Mouse (Mus musculus) lung, postnatal 0 days (tissue): ENCODE data around the gene Cntnap2. TPM values are rescaled to one million over a fixed set of nuclear protein-coding genes. Genes with fewer than 3 reads are reported as not detected.

Experiments
- ATAC-seq: fragments of 200-750 bp; cut with Nextera tagmentation; 2 replicates; pipeline ENCODE4 v1.8.0; 2017; ENCODE audit warnings: moderate library complexity
- DNase-seq: peaks from one replicate; pipeline ENCODE4 v3.0.0-alpha.2; 2016; ENCODE audit warnings: low spot score
- H3K27ac ChIP-seq: fragments of 300-500 bp; sonication (generic); 2 replicates; pipeline ENCODE4 v1.5.1; 2014; ENCODE audit warnings: antibody characterized with exemption, mild to moderate bottlenecking, low read length, mixed read lengths
- H3K27me3 ChIP-seq: fragments of 300-500 bp; sonication (generic); replicated peaks from 2 replicates; pipeline ENCODE4 v1.6.1; 2014; ENCODE audit warnings: low read length, mixed read lengths; ENCODE audit not compliant: insufficient read depth
- H3K36me3 ChIP-seq: fragments of 300-500 bp; sonication (generic); 2 replicates; pipeline ENCODE4 v1.6.1; 2014; ENCODE audit warnings: low read length, mixed read lengths; ENCODE audit not compliant: insufficient read depth
- H3K4me1 ChIP-seq: fragments of 300-500 bp; sonication (generic); 2 replicates; pipeline ENCODE4 v1.6.1; 2014; ENCODE audit warnings: antibody characterized with exemption, low read depth, low read length, mixed read lengths; ENCODE audit not compliant: insufficient read depth
- H3K4me2 ChIP-seq: fragments of 300-500 bp; sonication (generic); replicated peaks from 2 replicates; pipeline ENCODE4 v1.6.1; 2014; ENCODE audit warnings: low read depth, mild to moderate bottlenecking, low read length, moderate library complexity, mixed read lengths
- H3K4me3 ChIP-seq: fragments of 300-500 bp; sonication (generic); 2 replicates; pipeline ENCODE4 v1.5.1; 2014; ENCODE audit warnings: low read depth, low read length
- H3K9ac ChIP-seq: fragments of 300-500 bp; sonication (generic); replicated peaks from 2 replicates; pipeline ENCODE4 v1.6.1; 2014; ENCODE audit warnings: low read depth, mild to moderate bottlenecking
- H3K9me3 ChIP-seq: fragments of 300-500 bp; sonication (generic); 2 replicates; pipeline ENCODE4 v1.6.1; 2016; ENCODE audit warnings: low read length, mixed read lengths
- CTCF ChIP-seq: IDR thresholded peaks from 2 replicates; pipeline ENCODE4 v1.5.1; 2016; ENCODE audit warnings: antibody characterized with exemption, mild to moderate bottlenecking
- EP300 ChIP-seq: IDR thresholded peaks from 2 replicates; pipeline ENCODE4 v1.6.1; 2016; ENCODE audit warnings: antibody characterized with exemption, mild to moderate bottlenecking, control low read depth
- WGBS: fragments of 180-500 bp; shearing (Covaris S2); extraction: QIAGEN DNeasy Blood & Tissue Kit; methylation state at CpG from one replicate; pipeline ENCODE4 v1.1.7; 2014; 5-methylcytosine and 5-hydroxymethylcytosine counted together
- polyA plus RNA-seq: library from polyadenylated mRNA; unstranded; fragments of >200 nt; fragmentation: Nextera tagmentation; extraction: Ambion mirVana; gene quantifications from 2 replicates; pipeline ENCODE4 v1.2.1, GENCODE M21; 2015

Gene Cntnap2
- polyA plus RNA-seq, 1 experiment from 2014 or later, result 0.10 TPM

DNA sequence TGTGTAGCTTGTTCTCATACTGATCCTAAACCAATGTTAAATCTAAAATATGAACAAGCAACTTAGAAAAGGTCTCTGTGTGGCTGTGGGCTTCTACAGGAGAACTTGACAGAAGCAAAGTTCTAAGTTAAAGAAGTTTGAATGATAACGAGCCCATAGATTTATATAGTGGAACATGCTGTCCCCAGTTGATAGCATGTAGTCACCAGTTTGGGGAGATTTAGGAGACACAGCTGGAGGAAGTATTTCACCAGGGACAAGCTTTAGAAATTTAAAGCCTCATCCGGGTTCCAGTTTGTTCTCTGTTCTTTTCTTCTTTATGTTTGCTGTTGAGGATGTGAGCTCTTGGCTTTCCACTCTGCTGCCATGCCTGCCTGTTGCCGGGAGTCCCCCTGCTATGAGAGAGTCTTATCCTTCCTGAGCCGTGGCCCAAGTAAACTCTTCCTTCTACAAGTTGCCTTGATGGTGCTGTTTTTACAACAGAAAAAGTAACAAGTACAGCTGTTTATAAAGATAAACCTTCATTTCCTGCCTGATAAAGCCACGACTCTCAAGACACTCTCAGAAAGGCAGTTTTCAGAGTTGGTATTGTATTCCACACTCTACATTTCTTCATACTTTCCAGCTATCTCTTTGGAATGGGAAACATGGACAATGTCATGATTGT, 2264.1 kb downstream of the Cntnap2 start:
- 25% methylated on average over 5 of the region's 5 CpGs for WGBS
- TF ChIP-seq EP300 (peak; percentile 22; the same call in 1 of the 2 replicates), CTCF (no peak)
- H3K4me3 ChIP-seq, result no peak overlapping the region

DNA sequence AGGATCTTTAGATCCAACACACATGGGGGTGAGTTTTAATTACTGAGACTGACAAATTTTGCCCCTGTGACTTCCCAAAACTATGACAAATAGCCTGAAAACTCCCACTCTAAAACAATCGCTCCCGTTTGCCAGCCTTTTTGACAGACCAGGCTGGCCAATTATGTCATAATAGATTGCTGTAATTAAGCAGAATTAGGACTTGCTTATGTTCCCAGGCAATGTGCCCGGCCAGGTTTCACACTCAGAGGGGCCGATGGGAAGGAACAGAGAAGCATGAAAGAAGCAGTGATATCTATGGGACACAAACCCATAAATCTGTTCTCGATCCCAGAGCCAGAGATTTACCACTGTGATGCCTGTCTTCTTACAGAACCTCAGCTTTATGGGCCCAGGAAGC, 2264.7 kb downstream of the Cntnap2 start:
- no peak for DNase-seq
- Histone ChIP-seq H3K4me1 (peaks cover 9% of the 10 kb centered on the region; the same call in 1 of the 2 replicates), H3K9ac (no peak overlapping the region), H3K4me3 (no peak overlapping the region), H3K27ac (no peak overlapping the region), H3K36me3 (no peaks in the 10 kb centered on the region), H3K4me2 (no peak overlapping the region), H3K27me3 (no peaks in the 10 kb centered on the region), H3K9me3 (no peaks in the 10 kb centered on the region)
- WGBS, result 51% methylated on average over 5 of the region's 5 CpGs
- ATAC-seq, result no peak
- no peak for TF ChIP-seq CTCF
- no peak for TF ChIP-seq EP300

More for the DNA sequence above, 2264.1 kb downstream of the Cntnap2 start:
- Histone ChIP-seq H3K36me3 (no peaks in the 10 kb centered on the region), H3K27me3 (no peaks in the 10 kb centered on the region), H3K4me2 (no peak overlapping the region), H3K9me3 (no peaks in the 10 kb centered on the region), H3K27ac (0 out of 2 replicates have a peak overlapping the region, but pooled peaks have one; percentile 44), H3K4me1 (peaks cover 10% of the 10 kb centered on the region; the same call in 1 of the 2 replicates), H3K9ac (no peak overlapping the region)
- DNase-seq, result peak; percentile 48
- ATAC-seq, result 0 out of 2 replicates have a peak, but pooled peaks have one; percentile 13

DNA sequence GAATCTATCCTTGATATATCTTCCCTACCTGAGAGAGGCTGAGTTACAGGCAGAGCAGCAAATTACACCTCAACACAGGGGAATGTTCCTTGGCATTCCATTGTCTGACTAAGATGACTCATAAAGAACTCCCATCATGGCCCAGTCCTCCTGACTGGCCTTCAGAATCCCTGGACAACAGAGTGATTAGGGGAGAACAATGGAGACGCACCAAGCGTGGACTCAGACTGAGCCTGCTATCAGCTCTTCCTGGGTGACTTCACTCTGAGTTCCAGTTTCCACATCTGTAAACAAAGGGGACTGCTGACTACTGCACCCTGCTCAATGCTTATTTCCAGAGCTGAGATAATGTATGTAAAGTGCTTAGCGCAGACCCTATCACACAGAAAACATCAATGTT, 2269.1 kb downstream of the Cntnap2 start:
- Histone ChIP-seq H3K4me1 (no peaks in the 10 kb centered on the region), H3K4me2 (no peak overlapping the region), H3K27ac (no peak overlapping the region), H3K36me3 (no peaks in the 10 kb centered on the region), H3K4me3 (no peak overlapping the region), H3K27me3 (no peaks in the 10 kb centered on the region), H3K9me3 (no peaks in the 10 kb centered on the region), H3K9ac (no peak overlapping the region)
- DNase-seq (peak; percentile 21), ATAC-seq (peak; percentile 32; the same call in 1 of the 2 replicates)
- TF ChIP-seq CTCF (no peak), EP300 (0 out of 2 replicates have a peak, but pooled peaks have one; percentile 11)
- 86% methylated on average over 3 of the region's 3 CpGs for WGBS

DNA sequence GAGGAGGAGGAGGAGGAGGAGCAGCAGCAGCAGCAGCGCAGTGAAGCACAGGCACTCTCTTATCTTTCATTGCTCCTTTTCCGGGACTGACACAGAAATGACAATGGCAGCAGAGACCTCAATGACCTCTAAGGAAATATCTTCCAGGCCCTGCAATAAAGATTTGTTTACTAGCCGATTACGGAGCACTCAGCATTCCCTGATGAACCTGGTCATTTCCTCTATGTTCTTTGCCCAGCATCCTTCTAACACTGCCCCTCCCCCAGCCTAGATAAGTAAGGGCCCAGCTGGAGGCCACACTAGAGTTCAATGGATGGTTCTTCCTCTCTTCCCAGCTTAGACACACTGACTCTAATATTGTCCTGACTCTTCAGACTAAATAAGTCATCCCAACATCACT, 2270.1 kb downstream of the Cntnap2 start:
- no peak for TF ChIP-seq CTCF
- TF ChIP-seq EP300, result 0 out of 2 replicates have a peak, but pooled peaks have one; percentile 15
- no peak overlapping the region for H3K4me3 ChIP-seq
- no peaks in the 10 kb centered on the region for H3K36me3 ChIP-seq
- no peak overlapping the region for H3K9ac ChIP-seq
- DNase-seq (peak; percentile 47), ATAC-seq (no peak)
- WGBS, result 26% methylated on average over 4 of the region's 4 CpGs
- H3K27me3 ChIP-seq, result no peaks in the 10 kb centered on the region
- H3K4me1 ChIP-seq, result no peaks in the 10 kb centered on the region
- no peak overlapping the region for H3K27ac ChIP-seq
- H3K9me3 ChIP-seq, result no peaks in the 10 kb centered on the region
- no peak overlapping the region for H3K4me2 ChIP-seq

DNA sequence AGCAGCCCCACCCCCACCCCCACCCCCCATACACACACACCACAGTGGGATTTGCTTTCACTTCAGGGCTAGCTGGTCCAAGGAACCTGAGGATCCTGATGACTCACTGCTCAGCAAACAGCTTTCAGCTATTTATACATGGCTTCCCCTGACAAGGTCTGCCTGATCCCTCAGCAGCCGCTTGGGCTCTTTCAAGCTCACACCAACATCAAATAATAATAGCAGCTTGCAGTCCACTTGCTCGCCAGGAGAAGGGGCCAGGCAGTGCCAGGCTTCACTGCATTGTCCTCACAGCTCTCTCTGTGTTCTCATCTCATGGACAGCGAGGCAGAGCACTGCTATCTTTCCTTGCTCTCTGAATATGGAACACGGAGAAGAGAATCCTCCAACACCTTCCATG, 2273.9 kb downstream of the Cntnap2 start:
- DNase-seq (peak; percentile 68), ATAC-seq (peak; percentile 71)
- TF ChIP-seq EP300, result no peak
- no peak for TF ChIP-seq CTCF
- H3K4me3 ChIP-seq, result no peak overlapping the region
- no peak overlapping the region for H3K9ac ChIP-seq
- WGBS, result 21% methylated on average over 4 of the region's 4 CpGs
- H3K36me3 ChIP-seq, result no peaks in the 10 kb centered on the region
- H3K4me1 ChIP-seq, result no peaks in the 10 kb centered on the region
- H3K27me3 ChIP-seq, result no peaks in the 10 kb centered on the region
- no peak overlapping the region for H3K4me2 ChIP-seq
- H3K27ac ChIP-seq, result no peak overlapping the region
- H3K9me3 ChIP-seq, result no peaks in the 10 kb centered on the region

DNA sequence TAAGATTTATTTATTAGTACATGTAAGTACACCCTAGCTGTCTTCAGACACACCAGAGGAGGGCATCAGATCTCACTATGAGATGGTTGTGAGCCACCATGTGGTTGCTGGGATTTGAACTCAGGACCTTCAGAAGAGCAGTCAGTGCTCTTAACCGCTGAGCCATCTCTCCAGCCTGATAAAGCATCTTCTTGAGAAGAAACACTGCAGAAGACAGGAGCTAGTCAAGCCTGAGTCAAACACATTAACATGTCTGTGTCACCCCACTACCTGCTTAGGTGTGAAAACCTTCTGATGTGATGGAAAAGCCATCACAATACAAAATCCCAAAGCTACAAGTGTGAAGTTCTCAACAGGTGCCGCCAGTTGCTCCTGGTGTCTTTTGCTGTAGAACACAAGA, 2275.2 kb downstream of the Cntnap2 start:
- whole genome bisulfite sequencing, result 91% methylated on average over 2 of the region's 2 CpGs
- TF ChIP-seq CTCF, result no peak
- no peak for TF ChIP-seq EP300
- Histone ChIP-seq H3K36me3 (no peaks in the 10 kb centered on the region), H3K27me3 (no peaks in the 10 kb centered on the region), H3K9ac (no peak overlapping the region), H3K9me3 (no peaks in the 10 kb centered on the region), H3K4me2 (no peak overlapping the region), H3K4me1 (no peaks in the 10 kb centered on the region), H3K4me3 (no peak overlapping the region), H3K27ac (no peak overlapping the region)
- DNase-seq (no peak), ATAC-seq (no peak)
